31 mouse cellular contexts compared by ENCODE assay signal in genomic region chr5:5956716-5957115, GRCm38 (mm10).
"Had no signal": no experiment of that assay in that cellular context is flagged by ENCODE, and none has a peak within 500 bp of the region (broad histone marks: within the 10 kb centered on the region; RNA-seq: fewer than 3 reads in every experiment).

No protein-coding gene starts in this region.

- H3K9ac ChIP-seq: heart, embryonic 12.5 days; heart, embryonic 13.5 days; heart, embryonic 15.5 days; hindbrain, embryonic 12.5 days; hindbrain, embryonic 13.5 days; hindbrain, embryonic 14.5 days; hindbrain, embryonic 15.5 days; intestine, embryonic 15.5 days; kidney, embryonic 15.5 days had no signal

- H3K4me3 ChIP-seq: heart, embryonic 12.5 days; heart, embryonic 13.5 days; heart, embryonic 15.5 days; hindbrain, embryonic 10.5 days; hindbrain, embryonic 12.5 days; hindbrain, embryonic 13.5 days; hindbrain, embryonic 15.5 days; intestine, embryonic 15.5 days; kidney, embryonic 15.5 days; layer of hippocampus, adult 2 months; left cerebral cortex, adult 2 months had no signal

- H3K4me1 ChIP-seq: heart, embryonic 12.5 days; heart, embryonic 13.5 days; heart, embryonic 15.5 days; hindbrain, embryonic 10.5 days; hindbrain, embryonic 12.5 days; hindbrain, embryonic 13.5 days; hindbrain, embryonic 15.5 days; intestine, embryonic 15.5 days; kidney, embryonic 15.5 days had no signal

- H3K4me2 ChIP-seq: heart, embryonic 11.5 days; heart, embryonic 12.5 days; heart, embryonic 13.5 days; heart, embryonic 15.5 days; hindbrain, embryonic 12.5 days; hindbrain, embryonic 13.5 days; hindbrain, embryonic 14.5 days; hindbrain, embryonic 15.5 days; intestine, embryonic 15.5 days; kidney, embryonic 15.5 days had no signal

- H3K27ac ChIP-seq: heart, embryonic 13.5 days; heart, embryonic 15.5 days; hindbrain, embryonic 10.5 days; hindbrain, embryonic 12.5 days; hindbrain, embryonic 13.5 days; hindbrain, embryonic 14.5 days; hindbrain, embryonic 15.5 days; hindbrain, postnatal 0 days; intestine, embryonic 15.5 days; kidney, embryonic 15.5 days; kidney, postnatal 0 days; layer of hippocampus, adult 2 months; left cerebral cortex, adult 2 months had no signal

- DNase-seq: heart, postnatal 10 days; heart, postnatal 14 days; heart, postnatal 36 days; heart, postnatal 4 days; kidney, adult 11 months; kidney, adult 18-20 months; kidney, adult 2 months; kidney, adult 8-10 months; kidney, adult 9 months; kidney, postnatal 10 days; kidney, postnatal 14 days; kidney, postnatal 25 days; kidney, postnatal 36 days; kidney, postnatal 4 days; layer of hippocampus, adult 9-11 months; layer of hippocampus, postnatal 36 days had no signal

- H3K9me3 ChIP-seq: heart, embryonic 12.5 days; heart, embryonic 13.5 days; heart, embryonic 15.5 days; hindbrain, embryonic 10.5 days; hindbrain, embryonic 12.5 days; hindbrain, embryonic 13.5 days; hindbrain, embryonic 15.5 days; intestine, embryonic 15.5 days; kidney, embryonic 15.5 days had no signal

- H3K27me3 ChIP-seq: heart, embryonic 12.5 days; heart, embryonic 13.5 days; heart, embryonic 15.5 days; hindbrain, embryonic 12.5 days; hindbrain, embryonic 13.5 days; hindbrain, embryonic 15.5 days; intestine, embryonic 15.5 days; kidney, embryonic 15.5 days had no signal

- H3K36me3 ChIP-seq: heart, embryonic 12.5 days; heart, embryonic 13.5 days; heart, embryonic 15.5 days; hindbrain, embryonic 10.5 days; hindbrain, embryonic 12.5 days; hindbrain, embryonic 13.5 days; hindbrain, embryonic 15.5 days; intestine, embryonic 15.5 days; kidney, embryonic 15.5 days had no signal
